Mouse (Mus musculus) stomach, embryonic 14.5 days (tissue): ENCODE measurements around the gene Hist1h2bn. TPM values are rescaled to one million over a fixed set of nuclear protein-coding genes. Genes with fewer than 3 reads are reported as not detected.
A peak's percentile ranks its signal among the peaks of the same experiment; 100 is the strongest.
"Not testable (repeated sequence)": the region's sequence is repeated elsewhere in the genome, so short reads cannot be mapped to it uniquely, and the experiment has no call there.

Source experiments
- ATAC-seq: fragments of 200-750 bp; cut with Nextera tagmentation; 2 replicates; pipeline ENCODE4 v1.8.0; 2017; ENCODE audit warnings: low read depth, moderate TSS enrichment; ENCODE audit not compliant: insufficient number of reproducible peaks, insufficient read depth, low FRiP score
- H3K27ac ChIP-seq: fragments of 300-500 bp; sonication (generic); 2 replicates; pipeline ENCODE4 v1.5.1; 2014; ENCODE audit warnings: mild to moderate bottlenecking, low read length, moderate library complexity, mixed read lengths
- H3K27me3 ChIP-seq: fragments of 300-500 bp; sonication (generic); 2 replicates; pipeline ENCODE4 v1.6.1; 2014; ENCODE audit warnings: low read length, control low read depth, mixed read lengths; ENCODE audit not compliant: control insufficient read depth, insufficient read depth
- H3K36me3 ChIP-seq: fragments of 300-500 bp; sonication (generic); 2 replicates; pipeline ENCODE4 v1.6.1; 2014; ENCODE audit warnings: mild to moderate bottlenecking, control low read depth, low read length, moderate library complexity, mixed read lengths; ENCODE audit not compliant: control insufficient read depth, insufficient read depth
- H3K4me1 ChIP-seq: fragments of 300-500 bp; sonication (generic); 2 replicates; pipeline ENCODE4 v1.6.1; 2014; ENCODE audit warnings: low read length, control low read depth, mixed read lengths; ENCODE audit not compliant: control insufficient read depth, insufficient read depth
- H3K4me2 ChIP-seq: fragments of 300-500 bp; sonication (generic); replicated peaks from 2 replicates; pipeline ENCODE4 v1.6.1; 2014; ENCODE audit warnings: low read depth, low read length, control low read depth
- H3K4me3 ChIP-seq: fragments of 300-500 bp; sonication (generic); 2 replicates; pipeline ENCODE4 v1.5.1; 2014; ENCODE audit warnings: low read depth, low read length, control low read depth
- H3K9ac ChIP-seq: fragments of 300-500 bp; sonication (generic); replicated peaks from 2 replicates; pipeline ENCODE4 v1.6.1; 2014; ENCODE audit warnings: low read depth, mild to moderate bottlenecking, control low read depth, low read length, moderate library complexity, mixed read lengths
- H3K9me3 ChIP-seq: fragments of 300-500 bp; sonication (generic); 2 replicates; pipeline ENCODE4 v1.6.1; 2016; ENCODE audit warnings: low read depth, low read length, control low read depth; ENCODE audit not compliant: control insufficient read depth
- WGBS: fragments of 180-500 bp; shearing (Covaris S2); extraction: QIAGEN DNeasy Blood & Tissue Kit; methylation state at CpG from one replicate; pipeline ENCODE4 v1.1.7; 2014; 5-methylcytosine and 5-hydroxymethylcytosine counted together
- microRNA-seq: library from miRNA; unstranded; fragments of <30 nt; microRNA quantifications from one replicate; pipeline ENCODE4, GENCODE M21; 2016
- polyA plus RNA-seq: library from polyadenylated mRNA; unstranded; fragments of >200 nt; fragmentation: Nextera tagmentation; extraction: Ambion mirVana; gene quantifications from 2 replicates; pipeline ENCODE4 v1.2.1, GENCODE M21; 2014

Hist1h2bn gene
- polyA plus RNA-seq, 1 experiment from 2014 or later: 3.1 TPM

DNA sequence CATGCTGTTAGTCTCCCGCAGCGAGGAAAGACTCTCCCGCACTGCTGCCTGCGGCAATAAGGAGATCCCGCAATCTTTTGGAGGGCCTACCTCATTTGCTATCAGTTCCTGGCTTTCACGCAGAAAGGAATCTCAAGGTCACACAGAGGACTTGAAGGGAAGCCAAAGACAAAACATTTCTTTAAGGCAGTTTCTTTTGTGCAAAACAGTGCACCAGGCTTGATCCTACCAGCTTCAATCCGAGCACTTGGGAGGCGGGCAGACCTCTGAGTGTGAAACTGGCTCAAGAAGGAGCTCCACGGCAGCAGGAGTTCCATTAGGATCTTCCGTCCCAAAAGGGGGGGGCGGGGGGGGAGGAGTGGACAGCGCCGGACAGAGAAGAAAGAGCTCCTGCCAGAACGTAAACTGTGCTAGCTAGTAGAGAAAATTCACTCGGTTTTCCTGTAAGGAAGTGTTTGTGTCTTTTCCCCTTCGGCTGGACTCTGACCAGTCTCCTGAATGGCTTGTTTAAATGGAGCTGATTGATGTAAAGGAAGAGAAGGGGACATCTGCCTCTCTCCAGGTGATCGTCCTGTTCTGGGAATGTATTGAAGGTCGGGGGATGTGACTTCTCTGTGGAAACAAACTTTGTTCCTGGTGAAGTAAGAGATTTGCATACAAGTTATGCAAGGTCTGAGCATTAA lies 36.8 kb downstream of the Hist1h2bn start:
- Histone ChIP-seq H3K4me3 (peak overlapping the region; percentile 20; the same call in 1 of the 2 replicates), H3K27ac (peak overlapping the region; percentile 39; the same call in 1 of the 2 replicates), H3K4me2 (peak overlapping the region; percentile 51)

DNA sequence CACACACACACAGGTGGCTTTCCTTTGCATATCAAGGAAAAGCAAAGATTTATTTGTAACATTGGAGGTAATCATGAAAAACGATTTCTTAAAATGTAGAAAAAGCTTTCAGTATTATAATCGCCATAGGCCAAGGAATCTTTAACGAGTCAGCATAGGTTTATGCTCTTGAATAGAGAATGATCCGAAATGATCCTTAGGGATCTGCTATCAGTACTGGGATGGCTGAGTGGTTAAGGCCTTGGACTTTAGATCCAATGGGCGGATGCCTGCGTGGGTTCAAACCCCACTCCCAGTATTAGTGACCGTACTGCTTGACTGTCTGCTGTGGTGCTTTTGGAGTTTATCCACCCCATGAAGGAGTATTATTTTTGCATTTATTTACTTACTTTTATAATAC lies 41.7 kb downstream of the Hist1h2bn start:
- Histone ChIP-seq H3K9ac (no peak overlapping the region), H3K27me3 (no peaks in the 10 kb centered on the region), H3K4me1 (0 out of 2 replicates have a peak, but pooled peaks cover 1% of the 10 kb centered on the region), H3K4me2 (no peak overlapping the region), H3K36me3 (no peaks in the 10 kb centered on the region), H3K4me3 (no peak overlapping the region), H3K9me3 (no peaks in the 10 kb centered on the region), H3K27ac (no peak overlapping the region)
- no peak for ATAC-seq
- WGBS: 90% methylated on average over 7 of the region's 7 CpGs

More for the DNA sequence above, 36.8 kb downstream of the Hist1h2bn start:
- 10% methylated on average over 18 of the region's 18 CpGs for WGBS
- Histone ChIP-seq H3K36me3 (no peaks in the 10 kb centered on the region), H3K9ac (peak overlapping the region; percentile 32; the same call in 1 of the 2 replicates), H3K4me1 (peaks cover 14% of the 10 kb centered on the region; the same call in 1 of the 2 replicates), H3K27me3 (no peaks in the 10 kb centered on the region), H3K9me3 (no peaks in the 10 kb centered on the region)
- no peak for ATAC-seq

DNA sequence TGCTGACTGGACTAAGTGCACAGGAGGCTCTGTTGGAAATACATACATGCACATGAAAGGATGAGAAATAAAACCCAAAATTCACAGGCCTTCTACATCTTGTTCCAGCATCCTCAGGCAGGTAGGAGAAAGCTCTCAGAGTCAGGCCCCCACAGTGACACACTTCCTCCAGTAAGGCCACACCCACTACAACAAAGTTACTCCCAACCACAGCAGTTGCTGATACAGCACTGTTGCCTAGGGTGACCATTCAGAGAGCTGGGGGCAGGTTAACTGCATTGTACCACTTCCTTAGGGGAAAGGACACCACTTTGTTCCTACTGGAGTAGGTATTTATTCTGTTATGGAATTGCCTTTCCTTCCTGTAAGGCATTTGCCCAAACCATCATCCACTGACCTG lies 43.2 kb downstream of the Hist1h2bn start:
- H3K4me3 ChIP-seq: not testable (repeated sequence)

DNA sequence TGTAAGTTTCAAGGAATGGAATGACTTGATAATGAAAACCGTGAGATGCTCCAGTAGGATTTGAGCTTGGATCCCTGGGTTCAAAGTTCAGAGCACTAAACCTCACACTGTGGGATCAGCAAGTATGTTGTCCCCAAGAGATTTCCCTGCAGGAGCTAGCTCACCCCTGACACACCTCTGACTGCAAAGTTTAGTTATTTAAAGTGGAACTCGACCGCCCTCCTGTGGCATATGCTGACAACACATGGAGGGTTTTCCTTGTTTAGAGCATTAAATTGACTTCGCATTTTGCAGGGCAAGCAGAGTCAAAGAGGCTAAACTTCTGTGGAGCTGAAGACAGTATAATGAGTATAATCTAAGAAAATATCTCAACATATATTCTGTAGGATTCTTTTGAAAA lies 49.1 kb downstream of the Hist1h2bn start:
- H3K27me3 ChIP-seq, H3K27ac ChIP-seq, H3K9ac ChIP-seq, H3K9me3 ChIP-seq, H3K4me3 ChIP-seq, H3K36me3 ChIP-seq, H3K4me2 ChIP-seq, H3K4me1 ChIP-seq: not testable (repeated sequence)
- ATAC-seq: peak; percentile 76; the same call in 1 of the 2 replicates
- no CpG with 5 or more reads among the region's 4 CpGs for WGBS

More for the DNA sequence above, 43.2 kb downstream of the Hist1h2bn start:
- not testable (repeated sequence) for H3K4me2 ChIP-seq, H3K9me3 ChIP-seq, H3K27ac ChIP-seq, H3K4me1 ChIP-seq, ATAC-seq, H3K27me3 ChIP-seq, H3K9ac ChIP-seq, H3K36me3 ChIP-seq

Small RNA genes within 50 kb of the gene (microRNA-seq; reads per million reads assigned to microRNA genes)
- not detected for gene Gm44346
- gene Gm44357: not detected
- gene Gm44367: not detected
- gene Gm44454: not detected

Other genes with a start within 250 kb of the Hist1h2bn start
- gene Zkscan8, start 223.0 kb upstream of the Hist1h2bn start, polyA plus RNA-seq: 11.5 and 11.6 TPM in 2 replicates
- gene Olfr1366, start 211.3 kb upstream of the Hist1h2bn start, polyA plus RNA-seq: 0.07 and 0.28 TPM in 2 replicates
- 0.06 TPM in 1 of 2 replicates, not detected in the other for gene Olfr1535, start 194.2 kb upstream of the Hist1h2bn start, polyA plus RNA-seq
- gene Olfr1364, start 172.4 kb upstream of the Hist1h2bn start, polyA plus RNA-seq: not detected in 2 replicates
- gene Olfr1362, start 140.1 kb upstream of the Hist1h2bn start, polyA plus RNA-seq: not detected in 2 replicates
- not detected in 2 replicates for gene Olfr11, start 111.6 kb upstream of the Hist1h2bn start, polyA plus RNA-seq
- not detected in 2 replicates for gene Olfr1361, start 90.7 kb upstream of the Hist1h2bn start, polyA plus RNA-seq
- gene Olfr1360, start 76.7 kb upstream of the Hist1h2bn start, polyA plus RNA-seq: not detected in 2 replicates
- not detected in 2 replicates for gene Olfr1359, start 56.0 kb upstream of the Hist1h2bn start, polyA plus RNA-seq
- 3.7 and 4.3 TPM in 2 replicates for gene Hist1h2bl, start 38.0 kb upstream of the Hist1h2bn start, polyA plus RNA-seq
- 8.8 and 36.0 TPM in 2 replicates for gene Hist1h2ai, start 37.7 kb upstream of the Hist1h2bn start, polyA plus RNA-seq
- 9.0 and 13.1 TPM in 2 replicates for gene Hist1h3h, start 36.5 kb upstream of the Hist1h2bn start, polyA plus RNA-seq
- gene Hist1h2bm, start 32.1 kb upstream of the Hist1h2bn start, polyA plus RNA-seq: 3.1 TPM in 2 replicates
- 4.1 and 4.5 TPM in 2 replicates for gene Hist1h4j, start 19.1 kb upstream of the Hist1h2bn start, polyA plus RNA-seq
- 10.9 and 13.1 TPM in 2 replicates for gene Hist1h4k, start 3.6 kb upstream of the Hist1h2bn start, polyA plus RNA-seq
- gene Hist1h2ak, start 296 bp upstream of the Hist1h2bn start, polyA plus RNA-seq: 10.1 and 13.3 TPM in 2 replicates
- gene Hist1h1b, start 26.5 kb downstream of the Hist1h2bn start, polyA plus RNA-seq: 14.8 and 20.1 TPM in 2 replicates
- 166 and 187 TPM in 2 replicates for gene Hist1h3i, start 29.2 kb downstream of the Hist1h2bn start, polyA plus RNA-seq
- 11.4 TPM in 1 of 2 replicates, not detected in the other for gene Hist1h2an, start 33.1 kb downstream of the Hist1h2bn start, polyA plus RNA-seq
- 1.4 and 1.8 TPM in 2 replicates for gene Hist1h2bp, start 33.3 kb downstream of the Hist1h2bn start, polyA plus RNA-seq
- gene Hist1h2bq, start 56.1 kb downstream of the Hist1h2bn start, polyA plus RNA-seq: 17.5 and 19.7 TPM in 2 replicates
- not detected in 2 replicates for gene Hist1h2ao, start 56.3 kb downstream of the Hist1h2bn start, polyA plus RNA-seq
- not detected in 2 replicates for gene Hist1h4m, start 57.6 kb downstream of the Hist1h2bn start, polyA plus RNA-seq
- gene Hist1h4n, start 78.1 kb downstream of the Hist1h2bn start, polyA plus RNA-seq: 18.2 and 28.4 TPM in 2 replicates
- 3,565 and 4,516 TPM in 2 replicates for gene Hist1h2ap, start 79.4 kb downstream of the Hist1h2bn start, polyA plus RNA-seq
- 24.3 and 25.5 TPM in 2 replicates for gene Hist1h2br, start 79.6 kb downstream of the Hist1h2bn start, polyA plus RNA-seq
- 16.5 and 16.8 TPM in 2 replicates for gene Zfp184, start 191.0 kb downstream of the Hist1h2bn start, polyA plus RNA-seq
- not detected in 2 replicates for gene Pom121l2, start 227.1 kb downstream of the Hist1h2bn start, polyA plus RNA-seq